Mouse (Mus musculus): Measurements from ENCODE around the gene Boc.

Gene Boc

GRCm38 (mm10) chr16:44552726-44553125, 6.0 kb downstream of the Boc start:
- DNase-seq = no peak

GRCm38 (mm10) chr16:44552036-44552435, 6.7 kb downstream of the Boc start:
- DNase-seq = no peak

GRCm38 (mm10) chr16:44551491-44551890, 7.2 kb downstream of the Boc start:
- no peak for DNase-seq

GRCm38 (mm10) chr16:44550843-44551242, 7.9 kb downstream of the Boc start:
- no peak for DNase-seq

GRCm38 (mm10) chr16:44549867-44550679, 8.6 kb downstream of the Boc start:
- no peak for DNase-seq

GRCm38 (mm10) chr16:44549381-44549780, 9.3 kb downstream of the Boc start:
- DNase-seq = no peak

- DNase-seq = no peak
These were observed 10.7 kb downstream of the Boc start for GRCm38 (mm10) chr16:44547976-44548375.

- no peak for DNase-seq
These were observed 11.9 kb downstream of the Boc start for GRCm38 (mm10) chr16:44546831-44547230.

GRCm38 (mm10) chr16:44545939-44546338, 12.8 kb downstream of the Boc start:
- no peak for DNase-seq

- no peak for DNase-seq
These were observed 13.5 kb downstream of the Boc start for GRCm38 (mm10) chr16:44545153-44545552.

GRCm38 (mm10) chr16:44543098-44543497, 15.6 kb downstream of the Boc start:
- no peak for DNase-seq

GRCm38 (mm10) chr16:44542029-44542690, 16.5 kb downstream of the Boc start:
- peak; percentile 26 for DNase-seq

- no peak for DNase-seq
These were observed 19.1 kb downstream of the Boc start for GRCm38 (mm10) chr16:44539611-44540010.

GRCm38 (mm10) chr16:44538401-44539395, 20.0 kb downstream of the Boc start:
- DNase-seq = no peak

GRCm38 (mm10) chr16:44534122-44534521, 24.6 kb downstream of the Boc start:
- DNase-seq = no peak

- no peak for DNase-seq
These were observed 25.2 kb downstream of the Boc start for GRCm38 (mm10) chr16:44533522-44533921.

GRCm38 (mm10) chr16:44532851-44533250, 25.8 kb downstream of the Boc start:
- no peak for DNase-seq

GRCm38 (mm10) chr16:44531239-44531797, 27.4 kb downstream of the Boc start:
- DNase-seq = no peak

- DNase-seq = no peak
These were observed 27.9 kb downstream of the Boc start for GRCm38 (mm10) chr16:44530829-44531228.

GRCm38 (mm10) chr16:44530191-44530590, 28.5 kb downstream of the Boc start:
- no peak for DNase-seq

GRCm38 (mm10) chr16:44529691-44530090, 29.0 kb downstream of the Boc start:
- DNase-seq = no peak

- DNase-seq = no peak
These were observed 29.7 kb downstream of the Boc start for GRCm38 (mm10) chr16:44528955-44529354.

Measured in lung, postnatal 36 days (tissue).